Mouse (Mus musculus): ENCODE data around the gene Rc3h1.

DNA sequence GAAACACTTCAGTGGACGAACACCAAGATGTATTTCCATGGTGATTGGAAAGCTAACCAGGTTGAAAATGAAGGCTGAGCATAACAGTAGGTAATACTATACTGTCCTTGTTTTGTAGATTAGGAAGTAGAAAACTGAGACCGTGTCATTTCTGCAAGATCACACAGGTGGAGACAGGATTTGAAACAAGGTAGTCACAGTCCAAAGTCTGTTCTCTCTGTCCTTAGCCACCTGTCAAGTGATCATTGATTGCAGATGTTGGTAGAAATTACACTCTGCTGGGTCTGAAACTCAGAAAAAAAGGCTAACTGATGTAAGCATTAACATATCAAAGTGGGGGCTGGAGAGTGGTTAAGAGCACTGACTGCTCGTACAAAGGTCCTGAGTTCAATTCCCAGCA lies 21.9 kb upstream of the Rc3h1 start:
- TF ChIP-seq POLR2A (IDR thresholded peaks at IDR 0.05; ENCODE audit: extremely low read depth, insufficient read depth, low read length) (no peak), CTCF (IDR thresholded peaks at IDR 0.05; ENCODE audit: low read depth, low read length) (no peak)
